Mouse (Mus musculus): ENCODE measurements at regions not wholly inside any gene's neighbourhood (a gene's known extent, or its start where the extent isn't known, plus 50 kb on each side); places are given as distances from the start of the nearest gene placed in this dataset.

DNA sequence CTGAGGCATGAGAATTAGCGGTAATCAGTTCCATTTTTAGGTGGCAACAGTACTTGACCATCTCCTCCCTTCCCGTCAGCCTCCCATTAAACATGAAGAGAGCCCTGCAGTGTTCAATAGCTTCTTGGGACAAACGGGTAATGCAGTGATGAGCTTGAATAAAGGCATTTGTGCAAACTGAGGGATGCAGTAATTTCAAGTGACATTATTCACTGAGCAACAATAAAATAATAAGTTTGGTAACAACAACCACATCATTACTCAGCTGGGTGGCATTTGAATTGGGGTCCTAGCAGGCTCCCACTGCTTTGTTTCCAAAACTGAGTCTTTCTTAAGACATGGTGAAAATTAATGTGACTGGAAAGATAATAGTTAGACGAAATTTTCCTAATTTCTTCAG, 315.2 kb upstream of the C030005K15Rik start:
- DNase-seq (ENCODE audit: low spot score) = no peak

- no peak for DNase-seq (ENCODE audit: low spot score)
Measured at GRCm38 (mm10) chr10:98043873-98044272, 317.3 kb upstream of the C030005K15Rik start.

DNA sequence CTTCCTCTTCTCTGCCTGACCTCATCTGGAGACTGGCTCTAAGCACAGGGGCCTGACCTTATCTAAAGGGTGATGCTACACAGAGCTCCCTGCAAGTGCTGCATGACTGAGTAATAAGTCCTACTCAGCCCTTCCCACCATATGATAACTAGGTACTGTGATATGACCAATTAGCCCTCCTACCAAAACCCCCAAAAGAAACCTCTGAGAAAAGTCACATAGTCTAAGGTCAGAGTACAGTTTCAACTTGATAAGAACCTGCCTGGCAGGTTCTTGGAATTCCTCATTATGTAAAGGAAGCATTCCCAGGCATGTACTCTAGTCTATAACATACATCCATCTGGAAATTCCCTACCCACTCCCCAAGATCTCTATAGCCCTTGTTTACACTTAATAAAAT, 318.0 kb upstream of the C030005K15Rik start:
- no peak for DNase-seq (ENCODE audit: low spot score)

DNA sequence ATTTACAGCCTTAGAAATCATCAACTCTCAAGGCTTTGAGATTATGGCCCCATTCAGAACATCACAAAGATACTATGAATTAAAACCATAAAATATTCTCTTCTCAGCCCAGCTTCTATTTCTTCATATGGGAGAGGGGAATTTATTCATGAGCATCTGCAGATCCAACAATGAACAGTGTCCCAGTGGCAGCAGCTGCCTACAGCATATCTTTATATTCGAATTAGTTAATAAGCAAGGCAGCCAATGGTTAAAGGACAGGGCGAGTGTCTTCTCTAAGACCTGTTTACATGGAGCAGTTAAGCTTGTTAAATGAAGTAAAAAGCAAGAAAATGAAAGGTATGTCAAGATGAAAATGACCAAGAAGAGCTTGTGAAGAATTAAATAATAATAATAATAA, 346.9 kb upstream of the C030005K15Rik start:
- DNase-seq (ENCODE audit: low spot score) = no peak

DNA sequence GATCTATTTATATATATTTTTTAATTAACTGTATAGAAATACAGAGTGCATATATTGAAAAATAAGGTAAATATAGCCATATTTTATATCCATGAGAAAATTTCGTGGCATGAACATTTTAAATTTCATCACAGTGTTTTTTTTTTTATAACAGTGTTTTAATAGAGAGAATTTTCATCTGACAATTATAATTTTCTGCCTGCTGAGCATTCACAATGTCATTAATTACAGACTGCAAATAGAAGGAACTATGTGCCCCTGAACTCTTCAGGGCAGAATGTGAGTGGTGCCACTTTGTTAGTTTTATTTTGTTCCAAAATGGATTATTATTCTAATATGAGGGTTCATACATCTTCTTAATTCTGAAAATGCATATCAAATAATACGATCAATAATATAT, 358.3 kb upstream of the C030005K15Rik start:
- DNase-seq (ENCODE audit: low spot score) = no peak

GRCm38 (mm10) chr10:98116296-98116695, 389.7 kb upstream of the C030005K15Rik start:
- DNase-seq (ENCODE audit: low spot score) = no peak

GRCm38 (mm10) chr10:98125713-98126112, 399.2 kb upstream of the C030005K15Rik start:
- no peak for DNase-seq (ENCODE audit: low spot score)

- DNase-seq (ENCODE audit: low spot score) = no peak
Measured at GRCm38 (mm10) chr10:98135026-98135425, 408.5 kb upstream of the C030005K15Rik start.

- DNase-seq (ENCODE audit: low spot score) = no peak
Measured at GRCm38 (mm10) chr10:98145773-98146172, 419.2 kb upstream of the C030005K15Rik start.

GRCm38 (mm10) chr10:98146998-98147863, 420.7 kb upstream of the C030005K15Rik start:
- no peak for DNase-seq (ENCODE audit: low spot score)

DNA sequence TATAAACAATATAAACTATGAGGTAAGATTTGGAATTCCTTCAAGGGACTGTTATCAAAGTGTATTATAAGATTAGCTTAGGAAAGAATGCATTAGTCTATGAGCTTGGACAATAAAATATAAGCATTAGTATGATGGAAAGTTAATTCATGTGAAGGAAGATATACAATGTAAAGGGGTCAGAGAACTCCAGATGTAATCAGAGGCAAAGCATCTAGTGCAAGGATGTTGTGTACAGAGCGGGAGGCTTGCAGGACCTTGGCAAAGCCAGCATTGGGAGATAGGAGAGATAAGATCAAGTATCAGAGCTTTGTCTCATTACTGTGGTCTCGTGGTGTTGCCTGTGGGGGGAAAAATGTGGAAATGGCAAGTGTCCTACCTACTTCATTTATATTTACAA, 429.4 kb upstream of the C030005K15Rik start:
- DNase-seq (ENCODE audit: low spot score) = no peak

- DNase-seq (ENCODE audit: low spot score) = no peak
Measured at GRCm38 (mm10) chr10:98185666-98186065, 459.1 kb upstream of the C030005K15Rik start.

DNA sequence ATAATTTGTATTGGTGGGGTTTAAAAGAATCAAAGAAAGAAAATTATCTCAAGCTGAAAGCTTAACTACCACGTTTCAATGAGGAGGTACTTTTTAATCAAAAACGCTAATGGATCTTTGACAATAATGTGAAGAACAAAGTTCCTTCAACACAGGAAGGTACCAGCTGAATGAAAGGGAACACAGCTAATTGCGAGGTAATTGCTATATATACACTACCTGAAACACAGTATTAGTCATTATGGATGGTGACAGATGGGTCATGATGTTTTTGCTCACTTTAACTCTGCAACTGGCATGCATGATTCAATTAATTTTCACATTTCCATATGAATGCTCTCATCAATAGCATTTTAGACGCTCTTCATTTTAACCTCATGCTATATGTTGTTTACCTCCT, 470.3 kb upstream of the C030005K15Rik start:
- DNase-seq (ENCODE audit: low spot score) = no peak

- no peak for DNase-seq (ENCODE audit: low spot score)
Measured at GRCm38 (mm10) chr10:98210246-98210645, 483.7 kb upstream of the C030005K15Rik start.

DNA sequence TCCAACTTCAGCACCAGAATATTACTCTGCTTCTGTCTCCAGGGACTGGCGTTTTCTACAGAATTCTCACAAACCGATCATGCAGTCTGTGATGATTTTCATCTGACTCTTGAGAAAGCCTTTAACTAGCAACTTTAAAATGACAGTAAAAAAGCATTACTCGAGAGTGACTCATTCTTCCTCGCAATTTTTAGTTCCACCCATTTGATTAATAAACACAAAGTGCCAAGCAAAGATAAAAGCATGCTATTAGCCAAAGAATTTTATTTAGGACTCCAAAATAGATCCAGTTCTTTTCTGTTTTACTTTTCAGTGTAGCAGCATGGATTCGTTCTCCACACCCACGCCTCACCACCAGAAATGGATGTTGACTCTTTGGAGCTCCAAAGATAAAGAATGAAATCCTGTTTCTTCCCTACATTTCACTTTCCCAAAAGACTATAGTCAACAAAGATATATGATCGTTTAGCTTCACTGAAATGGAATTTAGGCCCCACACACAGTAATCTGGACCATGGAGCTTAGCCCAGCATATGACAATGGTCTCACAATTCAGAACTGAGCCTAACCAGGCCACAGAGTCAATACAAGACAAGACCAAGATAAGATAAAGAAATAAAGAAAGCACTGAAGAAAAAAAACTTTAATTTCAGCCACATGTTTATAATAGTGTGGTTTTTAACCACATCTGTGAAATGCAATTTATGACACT, 486.5 kb upstream of the C030005K15Rik start:
- no peak for DNase-seq (ENCODE audit: low spot score)

DNA sequence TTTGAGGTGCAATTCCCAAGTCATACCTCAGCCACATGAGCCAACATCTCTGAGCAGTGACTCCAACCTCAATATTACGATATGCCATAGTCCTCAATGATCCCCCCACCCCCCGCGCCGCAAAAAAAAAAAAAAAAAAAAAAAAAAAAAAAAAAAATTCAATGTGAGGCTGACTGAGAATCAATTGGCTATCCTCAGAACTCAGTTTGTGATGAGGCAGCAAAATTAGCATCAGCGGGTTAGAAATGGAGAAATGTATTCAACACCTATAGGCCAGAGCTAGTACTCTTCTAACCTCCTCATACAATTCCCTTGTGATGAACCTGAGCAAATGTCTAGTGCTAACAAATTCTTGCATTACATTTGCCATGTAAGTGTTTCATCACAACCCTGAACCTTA, 504.5 kb upstream of the C030005K15Rik start:
- no peak for DNase-seq (ENCODE audit: low spot score)

DNA sequence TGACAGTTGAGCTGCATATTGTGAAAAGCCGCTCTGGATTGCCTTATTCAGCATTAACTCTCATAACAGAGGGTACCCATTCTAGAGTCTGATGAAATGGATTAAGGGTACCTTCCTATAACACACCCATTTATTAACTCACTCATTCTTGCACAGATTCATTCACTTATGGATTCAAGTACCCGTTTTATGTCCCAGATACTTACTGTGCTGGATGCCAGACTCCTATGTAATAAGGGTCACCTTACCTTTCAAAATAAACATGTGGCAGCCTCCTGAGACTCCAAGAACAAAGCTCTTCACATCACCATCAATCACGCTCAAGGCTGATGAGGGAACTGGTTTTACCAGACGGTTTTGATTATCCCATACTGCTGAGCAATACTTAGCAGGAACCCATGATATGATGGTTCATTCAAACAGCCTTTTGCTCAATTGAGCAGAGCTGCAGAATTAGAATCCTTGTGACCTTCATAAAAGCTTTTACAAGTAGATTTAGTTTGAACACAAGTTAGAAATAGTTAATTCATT, 505.2 kb upstream of the C030005K15Rik start:
- no peak for DNase-seq (ENCODE audit: low spot score)

DNA sequence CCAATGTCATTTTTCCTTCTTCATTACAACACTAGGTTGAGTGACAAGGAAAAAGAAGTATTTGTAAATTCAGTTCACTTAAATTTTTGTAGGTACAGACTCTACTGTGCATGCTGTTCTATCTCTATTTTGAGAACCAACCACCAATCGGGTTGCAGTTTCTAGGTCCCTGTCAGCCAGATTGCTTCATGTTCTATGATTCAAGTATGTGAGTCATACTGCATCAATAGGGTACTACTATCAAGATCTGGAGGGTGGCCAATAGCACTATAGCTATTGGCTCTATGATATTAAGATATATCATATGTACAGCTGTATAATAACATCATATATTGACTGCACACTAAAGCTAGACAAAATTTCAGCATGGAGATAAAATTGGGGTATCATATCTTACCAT, 521.8 kb upstream of the C030005K15Rik start:
- no peak for DNase-seq (ENCODE audit: low spot score)

- no peak for DNase-seq (ENCODE audit: low spot score)
Measured at GRCm38 (mm10) chr10:98257980-98258707, 531.6 kb upstream of the C030005K15Rik start.

DNA sequence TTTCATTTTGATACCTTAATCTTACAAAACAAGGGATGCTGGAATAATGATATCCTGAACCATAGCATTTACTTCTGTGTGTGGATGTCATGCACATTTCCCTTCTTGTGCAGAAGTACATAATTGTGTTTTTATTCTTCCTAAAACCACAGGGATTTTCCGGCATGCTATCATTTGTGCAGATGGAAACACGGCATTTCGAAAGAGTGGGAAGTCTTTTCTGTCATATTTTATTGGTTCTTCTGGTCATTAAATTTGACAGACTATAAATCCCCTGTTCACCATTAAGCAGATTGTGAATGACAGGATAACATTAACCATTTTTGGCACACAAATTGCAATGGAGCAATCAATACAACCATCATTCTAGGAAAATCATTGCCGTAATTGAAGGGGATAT, 532.7 kb upstream of the C030005K15Rik start:
- no peak for DNase-seq (ENCODE audit: low spot score)

- no peak for DNase-seq (ENCODE audit: low spot score)
Measured at GRCm38 (mm10) chr10:98268511-98268910, 542.0 kb upstream of the C030005K15Rik start.

DNA sequence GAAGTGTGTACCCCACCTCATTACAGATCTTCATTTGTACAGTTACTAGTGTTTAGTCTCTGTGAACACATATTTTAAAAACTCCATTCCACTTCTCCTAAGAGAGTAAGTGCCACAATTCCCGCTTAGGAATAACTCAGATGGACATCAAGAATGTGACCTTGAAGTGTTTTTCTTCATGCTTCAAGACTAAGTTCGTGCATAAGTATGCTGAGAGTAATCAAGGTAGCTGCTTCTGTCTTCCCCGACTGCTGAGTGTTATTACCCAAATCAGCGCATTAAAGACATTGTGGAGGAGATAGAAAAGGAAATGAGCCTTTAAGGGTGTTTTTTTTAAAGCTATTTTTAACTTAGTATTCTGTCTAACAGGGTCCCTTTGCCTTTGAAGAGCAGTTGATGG, 565.1 kb upstream of the C030005K15Rik start:
- no peak for DNase-seq (ENCODE audit: low spot score)

Data from yolk sac, embryonic 10.5 days (tissue).